Mouse (Mus musculus): ENCODE measurements around the gene Fam71d.

DNA sequence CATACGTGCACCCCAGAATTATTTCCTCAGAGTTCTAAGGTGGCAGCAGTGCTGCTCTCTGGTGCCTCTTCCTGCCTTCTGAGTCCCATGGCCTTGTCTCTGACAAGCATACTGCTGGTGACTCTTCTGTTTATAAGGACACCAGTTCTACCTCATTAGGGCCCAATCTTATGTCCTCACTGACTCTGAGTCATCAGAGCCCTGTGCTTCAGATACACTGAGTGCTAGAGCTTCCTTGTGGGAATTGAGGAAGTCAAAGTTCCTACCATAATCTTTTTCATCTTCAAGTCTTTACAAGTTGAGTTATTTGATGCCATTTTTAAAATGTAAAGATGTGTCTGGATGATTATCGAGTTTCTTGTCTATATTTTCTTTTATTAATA lies 12.5 kb upstream of the Fam71d start:
- TF ChIP-seq POLR2A (IDR thresholded peaks at IDR 0.05; ENCODE audit: control insufficient read depth, low read depth, low read length) (no peak), CTCF (IDR thresholded peaks at IDR 0.05; ENCODE audit: control insufficient read depth, insufficient read depth, insufficient replicate concordance, low read depth, low read length) (no peak)

Measured in testis, adult 2 months (tissue).